Mouse (Mus musculus): ENCODE results near the gene Arhgef3.

DNA sequence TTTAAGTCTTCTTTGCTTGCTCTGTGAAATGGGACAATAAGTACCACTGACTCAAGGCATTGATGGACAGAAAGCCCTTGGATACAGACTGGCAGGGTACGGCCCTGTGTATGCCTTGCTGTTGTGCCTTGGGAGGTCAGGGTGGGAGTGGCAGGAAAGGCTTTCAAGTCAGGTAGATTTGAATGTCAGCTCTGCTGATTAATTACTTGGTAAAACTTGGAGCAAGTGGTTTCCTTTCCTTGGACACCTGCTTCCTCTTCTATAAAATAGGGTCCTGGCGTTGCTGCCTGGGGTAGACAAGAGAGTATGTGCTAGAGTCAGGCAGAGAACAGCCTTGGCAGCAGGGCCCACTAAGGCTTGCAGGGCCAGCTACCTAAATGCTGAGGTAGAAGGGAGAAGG is 233.4 kb downstream of the Arhgef3 start:
- TF ChIP-seq GATA1 (IDR thresholded peaks at IDR 0.05; ENCODE audit: borderline replicate concordance, low read length) (no peak), TAL1 (conservative IDR thresholded peaks at IDR 0.05; ENCODE audit: low read depth, low read length) (no peak), CTCF (IDR thresholded peaks at IDR 0.05; ENCODE audit: low read depth, low read length) (no peak), POLR2AphosphoS5 (IDR thresholded peaks at IDR 0.05; ENCODE audit: insufficient replicate concordance, low read depth, low read length) (no peak)

Measured in G1E (cell line).